Mouse (Mus musculus): ENCODE data around the gene Vwf. TPM values are rescaled to one million over a fixed set of nuclear protein-coding genes. Genes with fewer than 3 reads are reported as not detected.

Vwf gene
- total RNA-seq, 2 experiments from 2014 or later = 12.2 to 14.2 TPM

- DNase-seq (ENCODE audit: low spot score in 2 of 2) = no peak
Measured at GRCm38 (mm10) chr6:125729986-125730535, 183.5 kb downstream of the Vwf start.

Other genes with a start within 250 kb of the Vwf start
- gene Ltbr, start 232.9 kb upstream of the Vwf start, total RNA-seq (2021) = 1 to 10 TPM; 6.5 to 7.4 TPM
- 1 to 10 TPM; 3.6 to 6.6 TPM for gene Scnn1a, start 226.1 kb upstream of the Vwf start, total RNA-seq (2021)
- gene Tnfrsf1a, start 197.4 kb upstream of the Vwf start, total RNA-seq (2021) = 10 to 100 TPM; 11.7 to 11.8 TPM
- gene Plekhg6, start 166.0 kb upstream of the Vwf start, total RNA-seq (2021) = under 1 TPM; 0.13 to 0.17 TPM
- gene Cd9, start 52.0 kb upstream of the Vwf start, total RNA-seq (2021) = 10 to 100 TPM; 52.0 to 55.1 TPM
- 1 to 10 TPM; 5.1 to 5.9 TPM for gene Ano2, start 143.6 kb downstream of the Vwf start, total RNA-seq (2021)

Measured in layer of hippocampus, adult 18-20 months (tissue).